Mouse (Mus musculus) inflammation-experienced regulatory T-cells, adult 6 months (primary cell): ENCODE measurements around the gene Krtap1-4. TPM values are rescaled to one million over a fixed set of nuclear protein-coding genes. Genes with fewer than 3 reads are reported as not detected.
"Not testable (repeated sequence)": the region's sequence is repeated elsewhere in the genome, so short reads cannot be mapped to it uniquely, and the experiment has no call there.

ENCODE experiments used
- ATAC-seq: one replicate; pipeline ENCODE4 v1.8.0; 2017
- polyA plus RNA-seq, 3 experiments: library from polyadenylated mRNA; unstranded; fragments of 100-300 nt; shearing (Covaris generic); gene quantifications; one replicate each; pipeline ENCODE4 v1.2.1; 2017

Gene Krtap1-4
- not detected for polyA plus RNA-seq

GRCm38 (mm10) chr11:99583245-99583704, at the start of gene Krtap1-4:
Gene Krtap1-4, minus strand, starts transcription at chr11:99583654.
- ATAC-seq, result no peak

- no peak for ATAC-seq
These were observed 47.4 kb upstream of the Krtap1-4 start for GRCm38 (mm10) chr11:99630890-99631289.

- no peak for ATAC-seq
These were observed 44.7 kb upstream of the Krtap1-4 start, which contains the start of gene Krtap4-1 for GRCm38 (mm10) chr11:99628138-99628537. Gene Krtap4-1, minus strand, starts transcription at chr11:99628238.

- no peak for ATAC-seq
These were observed 36.9 kb upstream of the Krtap1-4 start, which contains the start of gene Gm11562 for GRCm38 (mm10) chr11:99620335-99620734. Gene Gm11562, minus strand, starts transcription at chr11:99620435.

- ATAC-seq, result no peak
These were observed 31.4 kb upstream of the Krtap1-4 start, which contains the start of gene Krtap2-4 for GRCm38 (mm10) chr11:99614796-99615363. Gene Krtap2-4, minus strand, starts transcription at chr11:99614846.

- ATAC-seq, result not testable (repeated sequence)
These were observed 26.6 kb upstream of the Krtap1-4 start, which contains the start of gene Gm11937 for GRCm38 (mm10) chr11:99610089-99610488. Gene Gm11937, minus strand, starts transcription at chr11:99610189.

- ATAC-seq, result no peak
These were observed 25.7 kb upstream of the Krtap1-4 start for GRCm38 (mm10) chr11:99609126-99609525.

- not testable (repeated sequence) for ATAC-seq
These were observed 19.8 kb upstream of the Krtap1-4 start, which contains the start of gene Gm11938 for GRCm38 (mm10) chr11:99603208-99603607. Gene Gm11938, minus strand, starts transcription at chr11:99603308.

- ATAC-seq, result not testable (repeated sequence)
These were observed 14.3 kb upstream of the Krtap1-4 start, which contains the start of gene Krtap9-3 for GRCm38 (mm10) chr11:99597742-99598141. Gene Krtap9-3, minus strand, starts transcription at chr11:99598105.

- ATAC-seq, result no peak
These were observed 7.5 kb upstream of the Krtap1-4 start, which contains the start of gene Krtap1-3 for GRCm38 (mm10) chr11:99590981-99591380. Gene Krtap1-3, minus strand, starts transcription at chr11:99591339.

GRCm38 (mm10) chr11:99585096-99585495, 1.6 kb upstream of the Krtap1-4 start:
- ATAC-seq, result no peak

- no peak for ATAC-seq
These were observed 1.9 kb downstream of the Krtap1-4 start for GRCm38 (mm10) chr11:99581564-99581963.

- no peak for ATAC-seq
These were observed 2.4 kb downstream of the Krtap1-4 start for GRCm38 (mm10) chr11:99581051-99581450.

GRCm38 (mm10) chr11:99580636-99581035, 2.8 kb downstream of the Krtap1-4 start, which contains the start of gene Krtap1-5:
Gene Krtap1-5, minus strand, starts transcription at chr11:99581016.
- ATAC-seq, result no peak

- no peak for ATAC-seq
These were observed 9.3 kb downstream of the Krtap1-4 start for GRCm38 (mm10) chr11:99574106-99574505.

GRCm38 (mm10) chr11:99573164-99573563, 10.3 kb downstream of the Krtap1-4 start:
- no peak for ATAC-seq

- no peak for ATAC-seq
These were observed 16.9 kb downstream of the Krtap1-4 start, which contains the start of gene Krtap3-1 for GRCm38 (mm10) chr11:99566530-99566929. Gene Krtap3-1, minus strand, starts transcription at chr11:99566630.

GRCm38 (mm10) chr11:99562580-99562979, 20.9 kb downstream of the Krtap1-4 start:
- ATAC-seq, result no peak

GRCm38 (mm10) chr11:99559366-99559765, 24.1 kb downstream of the Krtap1-4 start, which contains the start of gene Gm11939:
Gene Gm11939, minus strand, starts transcription at chr11:99559466.
- ATAC-seq, result no peak

GRCm38 (mm10) chr11:99557976-99558745, 25.3 kb downstream of the Krtap1-4 start:
- ATAC-seq, result no peak

- no peak for ATAC-seq
These were observed 26.7 kb downstream of the Krtap1-4 start, which contains the start of gene Krtap3-2 for GRCm38 (mm10) chr11:99556753-99557152. Gene Krtap3-2, minus strand, starts transcription at chr11:99556853.

- ATAC-seq, result no peak
These were observed 27.3 kb downstream of the Krtap1-4 start for GRCm38 (mm10) chr11:99556195-99556594.

GRCm38 (mm10) chr11:99550765-99551164, 32.7 kb downstream of the Krtap1-4 start, which contains the start of gene Krtap3-3:
Gene Krtap3-3, minus strand, starts transcription at chr11:99550865.
- ATAC-seq, result no peak
